Mouse (Mus musculus) cerebellum, postnatal 10 days (tissue): Measurements from ENCODE around the gene Gsto2.
"Not testable (repeated sequence)": the region's sequence is repeated elsewhere in the genome, so short reads cannot be mapped to it uniquely, and the experiment has no call there.

Experiments
- DNase-seq, 2 experiments: peaks; one replicate each; pipeline ENCODE4 v3.0.0; 2021; ENCODE audit warnings: mixed read lengths in 2 of 2

Gsto2 gene

DNA sequence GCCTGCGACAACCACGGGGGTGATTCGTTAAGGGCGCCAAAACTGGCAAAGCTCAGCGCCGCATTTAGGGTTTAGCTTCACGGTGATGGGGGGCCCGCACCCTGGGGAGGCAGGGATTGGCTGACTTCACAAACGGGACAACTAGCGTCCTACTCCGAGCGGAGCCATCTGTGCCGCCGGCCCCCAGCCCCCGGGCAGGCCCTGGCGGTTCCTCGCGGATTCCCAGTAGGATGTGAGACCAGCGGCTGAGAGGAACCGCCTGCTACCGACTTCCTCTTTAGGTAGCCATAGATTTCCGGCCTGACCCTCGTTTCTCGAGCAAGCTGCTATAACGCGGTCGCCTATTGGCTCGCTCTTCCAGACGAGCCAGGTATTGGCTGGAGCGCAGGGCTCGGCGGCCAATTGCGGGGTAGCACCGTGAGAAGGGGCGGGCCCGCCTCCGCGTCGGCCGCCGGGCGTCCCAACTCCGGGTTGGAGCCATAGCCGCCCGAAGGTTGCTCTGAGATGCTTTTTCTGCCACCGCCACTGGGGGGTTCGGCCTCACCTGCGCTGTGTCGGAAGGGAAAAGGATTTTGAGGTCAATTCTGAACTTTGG is at the start of gene Gsto2:
Gsto2 (plus strand) TSS at position 182 of the 595 bp plus-strand sequence.
- DNase-seq, result peak; percentile 97 to 98

DNA sequence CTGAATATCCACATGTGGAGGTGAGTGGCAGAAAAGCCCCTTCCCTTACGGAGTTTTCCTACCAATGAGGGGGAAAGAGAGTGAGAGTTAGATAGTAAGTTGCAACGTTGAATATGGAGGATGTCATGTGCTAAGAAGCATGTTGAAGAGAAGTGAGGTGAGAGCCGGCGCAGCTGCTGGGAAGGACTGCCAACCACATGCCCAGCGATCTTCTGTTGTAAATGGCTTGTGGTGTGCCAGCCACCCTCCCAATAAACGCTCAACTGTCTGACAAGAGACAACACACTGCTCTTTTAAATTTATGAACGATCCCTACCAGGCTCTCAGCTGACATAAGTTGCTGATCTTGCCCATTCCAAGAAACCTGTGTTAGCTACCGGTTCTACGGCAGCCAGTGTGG is 47.6 kb upstream of the Gsto2 start:
- no peak for DNase-seq

DNA sequence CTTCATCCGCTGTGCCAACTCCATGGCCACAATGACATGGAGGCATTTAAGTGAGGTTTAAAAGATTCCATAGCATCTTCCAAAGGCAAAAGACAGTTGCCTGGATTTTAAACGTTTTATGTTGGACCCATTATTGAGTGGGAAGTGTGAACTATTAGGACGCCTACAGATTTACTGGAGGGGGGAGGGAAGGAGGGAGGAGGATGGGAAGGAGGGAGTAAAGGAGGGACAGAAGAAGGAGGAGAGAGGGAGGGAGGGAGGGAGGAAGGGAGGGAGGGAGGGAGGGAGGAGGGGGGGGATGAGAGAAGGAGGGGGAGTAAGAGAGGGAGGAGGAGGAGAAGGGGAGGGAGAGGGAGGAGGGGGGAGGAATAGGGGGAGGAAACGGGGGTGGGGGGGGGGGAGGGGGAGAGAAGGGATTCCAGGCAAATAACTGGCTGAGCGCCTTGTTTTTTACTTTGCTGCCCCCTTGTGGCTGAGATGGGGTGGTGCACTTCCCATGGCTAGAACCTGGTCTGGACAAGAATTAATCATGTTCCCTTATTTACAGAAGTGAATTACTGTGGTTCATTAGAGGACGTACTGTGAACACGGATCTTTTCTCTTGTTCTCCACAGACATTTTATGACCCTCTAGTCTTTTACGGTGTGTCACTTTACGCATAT is 44.4 kb upstream of the Gsto2 start:
- DNase-seq, result peak; percentile 83 to 88

DNA sequence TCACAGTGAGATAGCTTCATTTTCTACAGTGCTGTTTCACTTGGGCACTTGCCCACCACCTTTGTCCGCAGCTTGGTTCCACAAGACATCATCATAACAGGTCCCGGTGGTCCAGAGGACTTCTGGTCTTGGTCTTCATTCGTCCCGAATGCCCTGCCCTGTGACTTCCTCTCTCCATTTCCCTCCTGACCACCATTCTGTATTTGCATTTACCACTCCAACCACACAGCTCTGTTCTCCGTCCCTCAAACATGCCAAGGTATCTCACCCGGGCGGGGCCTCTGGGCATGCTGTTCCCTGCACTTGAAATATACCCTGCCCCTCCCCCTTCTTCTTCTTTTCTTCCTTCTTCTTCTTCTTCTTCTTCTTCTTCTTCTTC is 43.9 kb upstream of the Gsto2 start:
- peak in 1 of 2 experiments; percentile 12 for DNase-seq

DNA sequence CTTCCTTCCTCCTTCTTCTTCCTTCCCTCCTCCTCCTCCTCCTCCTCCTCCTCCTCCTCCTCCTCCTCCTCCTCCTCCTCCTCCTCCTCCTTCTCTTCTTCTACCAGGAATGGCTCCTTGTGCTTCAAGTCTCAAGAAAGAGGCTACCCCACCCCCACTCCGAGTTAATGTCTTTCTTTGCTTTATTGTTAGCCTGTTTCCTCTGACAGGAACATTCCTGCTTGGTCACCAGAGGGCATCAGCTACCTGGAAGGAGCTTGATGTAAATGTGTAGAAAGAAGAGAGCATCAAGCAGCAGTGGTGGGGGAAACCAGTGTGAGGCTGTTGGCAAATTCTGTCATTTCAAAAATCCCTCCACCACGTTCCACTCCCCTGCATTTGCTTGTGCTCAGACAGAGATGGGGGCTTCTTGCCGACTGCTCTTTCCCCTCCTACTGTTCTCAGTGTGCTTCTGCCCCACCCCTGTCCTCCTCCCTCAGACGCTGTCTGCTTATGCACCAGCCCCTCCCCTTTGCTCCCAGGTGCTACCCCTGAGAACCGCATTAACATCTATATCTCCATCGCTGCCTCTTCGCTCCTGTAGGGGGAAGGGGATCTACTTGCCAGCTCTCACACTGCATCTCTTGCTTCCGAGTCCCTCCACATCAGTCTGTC is 43.1 kb upstream of the Gsto2 start:
- peak; percentile 49 to 55 for DNase-seq

DNA sequence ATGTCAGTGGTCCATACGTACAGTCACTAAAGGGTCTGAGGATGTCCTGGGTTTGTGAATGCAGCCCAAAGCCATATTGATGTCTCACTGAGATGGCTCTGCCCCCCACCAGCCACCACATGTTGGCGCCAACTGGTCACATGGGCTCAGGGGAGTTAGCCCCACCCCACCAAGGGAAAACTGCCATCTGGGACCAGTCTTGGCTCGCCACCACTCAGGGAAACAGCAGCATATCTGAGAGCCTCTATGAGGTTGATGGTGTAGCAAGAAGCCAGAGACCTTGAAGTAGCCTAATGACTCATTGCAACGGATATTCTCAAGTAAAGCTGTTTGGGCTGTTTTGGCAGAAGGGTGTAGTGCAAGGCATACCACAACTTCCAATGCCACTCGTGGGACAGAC is 41.3 kb upstream of the Gsto2 start:
- DNase-seq, result peak; percentile 12 to 13

DNA sequence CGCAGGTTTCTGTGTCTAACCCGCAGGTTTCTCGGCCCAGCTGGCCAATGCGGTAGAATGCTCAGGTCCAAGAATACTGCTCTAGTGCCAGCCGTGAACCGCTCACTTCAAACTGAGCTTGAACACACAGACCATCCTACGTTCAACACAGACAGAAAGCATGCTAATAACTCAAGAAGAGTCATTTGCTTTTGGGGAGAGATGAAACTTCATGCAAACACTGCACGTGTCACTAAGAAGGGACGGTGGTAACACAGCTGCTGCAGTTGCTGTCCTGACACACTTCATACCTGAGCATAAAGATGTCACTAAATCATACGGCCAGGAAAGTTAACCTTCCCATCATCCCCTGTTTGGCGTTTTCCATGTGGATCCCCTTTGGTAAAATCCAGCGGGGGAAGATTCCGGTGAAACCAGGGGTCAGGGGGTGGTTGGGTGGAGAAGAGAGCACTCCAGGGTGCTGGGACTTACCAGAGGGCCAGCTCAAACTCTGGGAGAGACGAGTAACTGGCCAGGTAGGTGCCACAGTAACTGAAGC is 35.4 kb upstream of the Gsto2 start:
- DNase-seq, result no peak

DNA sequence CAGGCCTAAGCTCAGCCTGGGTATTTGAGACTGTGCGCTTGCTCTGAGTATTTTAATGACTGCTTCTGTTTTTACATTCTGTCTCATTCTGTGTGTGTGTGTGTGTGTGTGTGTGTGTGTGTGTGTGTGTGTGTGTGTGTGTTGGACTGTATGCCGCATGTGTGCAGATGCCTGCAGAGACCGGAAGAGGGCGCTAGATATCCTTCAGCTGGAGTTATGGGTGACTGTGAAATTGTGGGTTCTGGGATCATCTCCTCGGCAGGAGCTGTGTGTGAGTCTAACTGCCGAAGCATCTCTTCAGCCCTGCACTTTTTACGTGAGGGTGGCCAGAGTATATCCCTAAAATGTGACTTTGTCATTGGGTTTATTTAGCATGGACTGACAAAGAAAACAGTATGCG is 34.2 kb upstream of the Gsto2 start:
- DNase-seq, result no peak

DNA sequence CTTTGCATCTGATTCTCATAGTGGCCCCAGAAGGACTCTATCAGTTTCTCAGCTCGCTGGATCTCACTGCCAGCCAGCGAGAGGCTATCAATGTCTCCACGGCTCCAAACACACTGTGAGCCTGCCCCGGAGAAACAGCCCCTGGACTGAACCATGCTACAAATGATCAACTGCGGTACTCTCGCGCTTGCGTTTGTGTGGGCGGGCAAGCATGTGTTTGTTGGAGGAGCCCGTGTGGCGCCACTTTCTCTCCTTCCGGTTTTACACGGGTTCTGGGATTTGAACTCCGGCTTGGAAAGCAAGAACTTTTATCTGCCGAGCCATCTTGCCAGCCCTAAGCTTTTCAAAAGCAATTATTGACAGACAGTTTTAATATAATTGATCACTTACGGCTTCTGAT is 33.0 kb upstream of the Gsto2 start:
- no peak for DNase-seq

DNA sequence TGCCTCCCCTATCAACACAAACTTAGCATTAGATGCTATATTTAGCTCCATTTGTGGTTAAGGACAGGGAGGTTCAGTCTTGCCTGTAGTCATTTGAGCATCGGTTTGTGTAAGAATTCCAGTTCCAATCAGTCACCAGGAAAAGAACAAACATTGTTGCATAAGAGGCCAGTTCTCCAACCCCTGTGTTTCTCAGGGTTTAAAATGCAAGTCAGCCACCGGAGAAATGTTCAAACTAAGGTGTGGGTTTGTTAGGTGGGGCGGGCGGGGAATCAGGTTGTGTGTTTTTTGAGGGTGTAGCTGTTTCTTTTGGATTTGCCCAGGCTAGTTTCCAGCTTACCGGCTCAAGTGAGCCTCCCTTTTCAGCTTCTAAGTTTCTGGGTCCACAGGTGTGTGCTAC is 30.7 kb upstream of the Gsto2 start:
- DNase-seq, result no peak

DNA sequence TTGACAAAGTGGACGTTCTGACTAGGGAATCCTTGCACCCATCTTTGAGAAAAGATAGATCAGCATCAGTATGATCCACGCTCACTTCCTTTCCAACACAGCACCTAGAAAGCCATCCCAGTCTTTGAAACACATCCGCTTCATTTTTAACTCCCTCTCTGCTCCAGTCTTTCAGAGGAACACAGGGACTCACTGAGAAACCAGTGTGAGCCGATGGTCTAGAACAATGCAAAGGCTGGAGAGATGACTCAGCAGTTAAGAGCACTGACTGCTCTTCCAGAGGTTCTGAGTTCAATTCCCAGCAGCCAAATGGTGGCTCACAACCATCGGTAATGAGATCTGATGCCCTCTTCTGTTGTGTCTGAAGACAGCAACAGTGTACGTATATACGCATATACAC is 29.6 kb upstream of the Gsto2 start:
- no peak for DNase-seq

DNA sequence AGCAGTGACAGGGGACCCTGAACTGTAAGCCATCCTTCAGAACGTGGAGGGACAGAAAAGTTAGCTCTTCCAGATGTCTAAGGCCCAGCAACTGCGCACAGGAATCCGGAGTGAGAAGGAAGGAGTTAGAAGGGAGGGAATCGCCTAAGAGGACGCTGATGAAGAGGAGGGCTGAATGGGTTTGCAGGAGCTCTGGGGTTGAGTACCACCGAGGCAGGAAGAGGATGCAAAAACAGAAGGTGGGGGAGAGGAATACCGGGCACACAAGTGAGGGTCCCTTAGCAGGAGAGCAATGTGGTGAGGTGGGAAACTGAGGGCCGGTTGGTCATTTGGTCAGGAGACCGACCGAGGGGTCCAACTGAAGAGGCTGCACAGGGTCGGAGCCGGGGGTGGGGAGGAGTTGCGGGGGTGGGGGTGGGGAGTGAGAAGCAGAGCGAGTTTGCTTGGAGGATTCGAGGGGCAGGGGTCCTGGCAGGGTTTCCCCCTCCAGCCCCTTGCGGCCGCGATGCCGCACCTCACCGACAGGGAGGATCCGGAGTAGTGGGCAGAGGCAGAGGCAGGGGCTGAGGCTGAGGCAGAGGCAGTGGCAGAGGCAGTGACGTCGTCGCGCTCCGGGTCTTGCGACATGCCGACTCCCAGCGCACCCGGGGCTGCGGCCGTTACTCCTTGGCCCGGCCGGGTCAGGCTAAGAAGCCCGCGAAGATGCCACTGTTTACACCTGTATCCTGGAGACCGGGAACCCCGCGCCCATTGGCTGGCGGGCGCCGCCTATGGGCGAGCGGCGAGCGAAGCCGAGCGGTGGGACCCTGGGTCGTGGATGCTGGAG is 28.4 kb upstream of the Gsto2 start:
- DNase-seq, result peak; percentile 86 to 87

DNA sequence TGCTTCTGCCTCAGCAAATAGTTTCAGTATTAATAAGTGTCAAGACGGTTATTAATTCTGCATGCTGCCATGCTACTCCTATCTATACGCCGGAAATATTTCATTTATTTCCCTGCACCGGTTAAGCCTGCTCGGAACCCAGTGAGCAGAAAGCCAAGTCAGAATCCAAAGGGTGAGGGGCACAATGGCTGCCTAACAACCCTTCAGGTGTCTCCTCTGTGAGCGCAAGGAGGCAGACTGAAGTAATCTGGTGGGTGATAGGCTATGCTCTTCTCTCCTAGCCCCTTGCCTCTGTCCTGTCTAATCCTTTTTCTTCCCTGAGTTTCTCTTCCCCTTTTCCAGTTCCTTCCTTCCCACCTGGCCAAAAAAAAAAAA is 27.8 kb upstream of the Gsto2 start:
- no peak for DNase-seq

DNA sequence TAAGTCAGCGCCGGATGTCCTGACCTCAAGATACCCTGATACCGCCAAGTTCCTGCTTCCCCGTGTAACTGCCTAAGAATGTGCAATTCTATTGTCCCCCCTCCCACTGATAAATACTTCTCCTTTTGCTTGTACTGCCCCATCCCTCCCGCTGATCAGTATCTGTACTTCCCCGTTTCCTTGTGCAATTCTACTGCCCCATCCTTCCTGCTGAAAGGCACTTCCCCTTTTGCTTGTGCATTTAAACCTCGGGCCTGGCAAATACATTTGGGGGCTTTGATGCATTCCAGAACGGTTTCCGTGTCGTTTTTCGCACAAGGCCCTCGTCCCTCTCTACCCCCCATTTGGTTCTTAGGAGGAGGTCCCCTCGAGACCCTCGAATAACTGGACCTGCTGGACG is 24.1 kb upstream of the Gsto2 start:
- DNase-seq, result not testable (repeated sequence)

DNA sequence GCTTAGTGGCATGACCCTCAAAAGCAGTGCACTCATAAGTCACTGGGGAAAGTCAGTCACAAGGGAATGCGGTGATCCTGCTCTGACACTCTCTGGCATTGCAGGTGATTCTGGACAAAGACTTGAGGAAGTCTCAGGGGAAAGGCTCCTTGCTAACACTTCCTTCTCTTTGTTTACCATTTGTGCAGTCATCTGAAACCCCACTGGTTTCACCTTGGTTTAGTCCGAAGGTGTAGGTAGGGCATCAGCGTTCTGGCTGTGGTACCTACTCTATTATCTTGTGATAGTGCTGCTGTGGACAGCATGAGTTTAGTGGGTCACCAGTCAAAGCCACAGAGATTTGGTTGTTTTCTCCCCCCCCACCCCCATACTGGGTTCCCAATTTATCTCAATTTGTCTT is 15.6 kb upstream of the Gsto2 start:
- no peak for DNase-seq

DNA sequence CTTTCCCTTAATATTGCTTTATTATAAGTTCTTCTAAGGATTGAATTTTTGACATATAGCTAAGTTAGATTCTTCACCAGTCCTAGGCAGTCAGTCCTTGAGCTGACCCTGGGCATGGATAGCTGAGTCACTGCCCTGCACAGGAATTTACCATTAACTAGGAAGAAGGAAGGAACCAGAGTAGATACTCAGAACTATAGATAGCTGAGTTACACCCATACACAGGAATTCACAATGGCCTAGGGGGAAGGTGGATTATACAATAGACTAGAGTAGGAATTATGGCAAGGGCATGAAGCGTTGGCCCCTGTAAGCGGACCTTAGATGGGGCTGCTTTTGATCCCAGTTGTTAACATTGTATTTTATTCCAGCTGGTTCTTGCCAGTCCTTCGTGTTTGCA is 13.2 kb upstream of the Gsto2 start:
- DNase-seq, result not testable (repeated sequence)

DNA sequence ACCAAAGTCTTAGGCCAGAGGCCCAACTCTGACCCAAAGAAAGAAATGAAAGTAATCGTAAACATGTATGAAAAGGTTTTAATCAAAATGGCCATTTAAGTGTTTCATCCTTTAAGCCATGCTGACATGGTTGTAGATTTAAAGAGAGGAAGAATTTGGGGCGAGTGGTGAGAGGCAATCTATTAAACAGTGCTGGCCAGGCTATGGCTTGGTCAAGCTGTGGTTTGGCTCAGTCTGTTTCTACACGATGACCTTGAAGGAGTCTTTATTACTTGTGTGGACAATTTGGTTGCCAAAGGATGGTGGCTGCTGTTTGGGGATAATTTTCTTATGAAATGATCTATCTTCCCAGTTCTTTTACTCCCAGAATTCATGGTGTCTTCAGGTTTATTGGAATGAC is 12.3 kb upstream of the Gsto2 start:
- no peak for DNase-seq

DNA sequence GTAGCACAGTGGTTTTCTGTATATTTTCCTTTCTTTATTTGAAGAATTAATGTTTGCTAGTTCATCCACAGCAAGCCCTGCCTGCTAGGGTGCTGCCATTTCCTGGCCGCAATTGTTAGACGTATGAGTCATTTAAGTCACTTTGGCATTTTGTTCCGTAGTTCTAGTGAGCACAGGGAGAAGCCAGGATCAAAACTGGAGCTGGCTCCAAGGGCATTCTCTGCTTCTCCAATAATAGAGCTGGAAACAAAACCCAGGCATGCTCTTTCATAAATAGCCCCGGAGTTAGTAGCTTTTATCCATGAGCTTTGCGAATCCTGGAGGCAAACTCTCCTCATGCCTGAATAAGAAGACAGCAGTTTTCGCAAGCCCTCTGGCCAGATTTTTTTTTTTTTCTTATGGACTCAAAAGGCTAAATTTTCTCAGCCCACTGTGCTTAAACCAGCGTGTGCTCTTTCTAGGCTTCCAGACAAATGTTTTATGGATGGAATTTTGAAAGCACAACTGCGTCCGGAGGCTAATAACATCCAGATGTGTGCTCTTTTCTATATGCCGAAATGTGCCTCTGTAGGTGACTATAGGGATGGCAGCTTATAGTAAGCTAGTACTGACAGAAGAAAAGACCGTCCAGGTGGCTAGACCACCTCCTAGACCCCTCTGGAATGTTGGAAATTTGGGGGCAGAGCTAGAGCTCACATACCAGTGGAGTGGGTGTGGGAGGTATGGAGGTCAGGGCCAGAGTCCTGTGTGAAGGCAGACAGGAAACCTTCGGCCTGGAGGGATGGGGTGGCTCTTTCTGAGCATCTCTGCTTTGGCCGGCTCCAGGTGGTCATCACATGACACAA is 11.2 kb upstream of the Gsto2 start:
- no peak for DNase-seq

DNA sequence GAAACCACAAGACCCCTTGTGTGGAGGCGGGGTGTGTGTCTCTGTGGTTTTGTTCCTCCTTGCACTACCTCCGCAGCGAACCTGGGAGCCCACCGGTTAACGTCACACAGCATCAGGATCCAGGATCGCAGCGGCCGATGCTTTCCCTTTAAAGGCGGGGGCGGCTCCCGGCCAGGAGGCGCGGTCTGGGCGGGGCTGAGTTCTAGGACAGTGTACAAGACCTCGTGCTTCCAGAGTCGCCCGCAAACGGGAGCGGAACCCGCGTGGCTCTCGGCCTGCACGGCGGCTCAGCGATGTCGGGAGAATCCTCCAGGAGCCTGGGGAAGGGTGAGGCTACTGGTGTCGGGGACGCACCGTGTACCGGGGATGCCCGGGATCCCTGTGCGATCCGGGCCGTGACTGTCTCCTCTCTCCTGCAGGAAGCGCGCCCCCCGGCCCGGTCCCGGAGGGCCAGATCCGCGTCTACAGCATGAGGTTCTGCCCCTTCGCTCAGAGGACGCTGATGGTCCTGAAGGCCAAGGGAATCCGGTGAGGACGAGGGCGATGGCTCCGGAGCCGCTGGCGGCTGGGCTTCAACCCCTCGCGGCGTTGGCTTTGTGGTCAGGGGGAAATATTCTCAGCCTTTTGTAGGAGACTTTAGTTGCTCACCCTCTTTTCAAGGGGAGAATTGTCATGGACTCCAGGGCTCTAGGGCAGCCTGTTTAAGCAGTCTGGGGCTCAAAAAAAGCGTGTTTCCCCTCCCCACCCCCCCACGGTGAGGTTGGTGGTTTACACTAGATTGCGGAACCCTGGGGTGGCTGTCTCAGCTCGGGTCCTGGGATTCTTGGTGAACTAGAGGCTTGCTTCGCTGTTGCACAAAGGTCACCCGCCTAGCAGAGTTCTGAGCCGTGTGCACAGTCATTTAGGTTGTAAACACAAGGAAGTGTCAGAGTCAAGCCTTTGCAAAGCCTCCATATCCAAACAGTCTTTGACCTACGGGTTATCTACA is 10.2 kb upstream of the Gsto2 start, which contains the start of gene Gsto1:
Gsto1 (plus strand) TSS at position 175 of the 988 bp plus-strand sequence.
- peak; percentile 93 to 94 for DNase-seq

DNA sequence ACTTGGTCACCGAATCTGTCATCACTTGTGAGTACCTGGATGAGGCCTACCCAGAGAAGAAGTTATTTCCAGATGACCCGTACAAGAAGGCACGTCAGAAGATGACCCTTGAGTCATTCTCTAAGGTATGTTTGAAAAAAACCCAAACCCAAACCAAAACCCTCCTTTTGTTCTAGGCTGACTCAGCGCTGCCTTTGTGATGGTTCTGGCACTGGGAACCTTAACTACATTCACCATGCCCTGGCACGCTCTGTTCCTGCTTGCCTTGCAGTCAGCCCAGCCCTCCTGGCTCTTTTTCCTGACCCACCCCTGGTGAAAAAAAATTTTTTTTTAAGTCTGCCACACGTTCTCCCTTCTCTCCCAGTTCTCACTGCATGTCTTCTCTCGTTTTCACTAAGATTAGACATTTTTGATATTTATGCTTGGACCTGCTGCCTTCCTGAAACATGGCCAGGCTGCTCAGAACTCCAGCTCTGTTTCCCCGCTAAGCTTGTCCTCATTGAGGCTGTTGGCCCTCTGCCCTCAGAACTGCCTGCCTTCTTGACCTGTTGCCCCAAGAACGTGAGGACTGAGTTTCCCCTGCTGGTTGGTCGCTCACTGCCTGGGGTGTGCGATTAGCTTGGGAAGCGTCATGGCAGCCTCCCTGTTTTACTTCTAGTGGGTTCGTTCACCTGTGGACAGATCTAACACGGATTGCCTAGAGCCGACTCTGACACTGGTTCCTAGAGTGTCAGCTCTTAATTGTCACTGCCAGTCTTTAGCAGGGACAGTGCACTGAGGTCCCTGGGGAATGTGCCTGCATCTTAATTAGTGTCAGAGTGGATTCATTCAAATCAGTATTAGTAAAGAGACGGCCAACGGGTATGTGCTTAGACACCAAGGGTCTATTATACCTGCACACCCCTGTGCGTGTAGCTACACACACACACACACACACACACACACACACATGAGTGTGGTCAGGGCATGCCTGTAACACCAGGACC is 7.1 kb upstream of the Gsto2 start:
- DNase-seq, result no peak
